Mouse (Mus musculus): ENCODE data around the gene Tmem259.

The Tmem259 gene

GRCm38 (mm10) chr10:79984195-79984816, at the start of gene Tmem259:
Gene Tmem259, minus strand, starts transcription at chr10:79984330.
- DNase-seq, result peak; percentile 91

GRCm38 (mm10) chr10:80032799-80033480, 48.8 kb upstream of the Tmem259 start:
- DNase-seq, result no peak

GRCm38 (mm10) chr10:80030736-80031135, 46.6 kb upstream of the Tmem259 start:
- DNase-seq, result no peak

GRCm38 (mm10) chr10:80030191-80030590, 46.1 kb upstream of the Tmem259 start:
- DNase-seq, result no peak

GRCm38 (mm10) chr10:80028521-80028846, 44.4 kb upstream of the Tmem259 start:
- no peak for DNase-seq

- DNase-seq, result no peak
Measured at GRCm38 (mm10) chr10:80027681-80028520, 43.8 kb upstream of the Tmem259 start.

- peak; percentile 79 for DNase-seq
Measured at GRCm38 (mm10) chr10:80025889-80026288, 41.8 kb upstream of the Tmem259 start.

- DNase-seq, result no peak
Measured at GRCm38 (mm10) chr10:80025463-80025862, 41.3 kb upstream of the Tmem259 start.

- peak; percentile 63 for DNase-seq
Measured at GRCm38 (mm10) chr10:80025044-80025347, 40.9 kb upstream of the Tmem259 start.

GRCm38 (mm10) chr10:80024229-80025043, 40.3 kb upstream of the Tmem259 start:
- peak; percentile 76 for DNase-seq

- no peak for DNase-seq
Measured at GRCm38 (mm10) chr10:80023758-80024157, 39.6 kb upstream of the Tmem259 start.

GRCm38 (mm10) chr10:80022806-80023205, 38.7 kb upstream of the Tmem259 start:
- no peak for DNase-seq

- DNase-seq, result peak; percentile 60
Measured at GRCm38 (mm10) chr10:80022164-80022563, 38.0 kb upstream of the Tmem259 start.

- DNase-seq, result peak; percentile 44
Measured at GRCm38 (mm10) chr10:80021320-80021641, 37.2 kb upstream of the Tmem259 start.

- DNase-seq, result peak; percentile 50
Measured at GRCm38 (mm10) chr10:80020603-80021319, 36.6 kb upstream of the Tmem259 start.

GRCm38 (mm10) chr10:80020191-80020590, 36.1 kb upstream of the Tmem259 start:
- DNase-seq, result no peak

- DNase-seq, result no peak
Measured at GRCm38 (mm10) chr10:80019471-80020131, 35.5 kb upstream of the Tmem259 start.

- peak; percentile 68 for DNase-seq
Measured at GRCm38 (mm10) chr10:80018739-80019297, 34.7 kb upstream of the Tmem259 start.

- peak; percentile 70 for DNase-seq
Measured at GRCm38 (mm10) chr10:80017771-80018170, 33.6 kb upstream of the Tmem259 start.

GRCm38 (mm10) chr10:80017361-80017760, 33.2 kb upstream of the Tmem259 start:
- peak; percentile 95 for DNase-seq

- DNase-seq, result no peak
Measured at GRCm38 (mm10) chr10:80016931-80017330, 32.8 kb upstream of the Tmem259 start.

- peak; percentile 85 for DNase-seq
Measured at GRCm38 (mm10) chr10:80016511-80016910, 32.4 kb upstream of the Tmem259 start, which contains the start of gene Arhgap45. Gene Arhgap45, plus strand, starts transcription at chr10:80016653.

Data from thymus, postnatal 4 days (tissue).